Mouse (Mus musculus) lung, postnatal 25 days (tissue): ENCODE data around the gene Coa7.

Experiments used
- DNase-seq: peaks from one replicate; pipeline ENCODE4 v3.0.0; 2022; ENCODE audit warnings: low spot score

Gene Coa7

DNA sequence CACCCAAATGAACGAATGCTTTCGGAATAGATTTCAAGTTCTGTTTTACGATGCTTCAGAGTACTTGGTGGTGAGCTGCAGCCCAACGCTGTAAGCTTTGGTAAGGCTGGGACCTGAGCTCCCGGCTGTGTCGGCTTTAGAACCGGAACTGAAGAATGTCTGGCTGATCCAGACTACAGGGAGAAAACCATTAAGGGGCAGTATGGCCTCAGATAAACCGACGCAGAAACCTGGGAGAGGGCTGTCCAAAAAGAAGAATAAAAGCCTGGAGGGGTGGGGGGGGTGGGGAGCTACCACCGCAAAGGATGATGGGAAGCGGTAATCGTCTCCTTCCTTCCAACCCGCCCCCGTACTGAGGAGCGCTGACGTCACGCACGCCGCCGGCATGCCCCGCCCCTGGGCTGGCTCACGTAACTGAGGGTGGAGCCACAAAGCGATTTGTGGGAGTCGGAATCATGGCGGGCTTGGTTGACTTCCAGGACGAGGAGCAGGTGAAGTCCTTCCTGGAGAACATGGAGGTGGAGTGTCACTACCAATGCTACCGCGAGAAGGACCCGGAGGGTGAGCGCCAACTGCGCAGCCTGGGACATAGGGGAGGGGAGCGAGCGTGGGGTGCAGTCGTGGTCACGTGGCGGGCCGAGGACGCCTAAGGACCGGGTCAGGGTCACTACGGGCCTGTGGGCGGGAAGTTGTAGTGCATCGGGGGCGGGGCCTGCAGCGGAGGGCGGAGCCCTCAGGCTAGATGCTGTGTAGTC lies at the start of gene Coa7:
TSS of gene Coa7 (plus strand) at position 411 of the 755 bp plus-strand sequence.
- DNase-seq = peak; percentile 96

DNA sequence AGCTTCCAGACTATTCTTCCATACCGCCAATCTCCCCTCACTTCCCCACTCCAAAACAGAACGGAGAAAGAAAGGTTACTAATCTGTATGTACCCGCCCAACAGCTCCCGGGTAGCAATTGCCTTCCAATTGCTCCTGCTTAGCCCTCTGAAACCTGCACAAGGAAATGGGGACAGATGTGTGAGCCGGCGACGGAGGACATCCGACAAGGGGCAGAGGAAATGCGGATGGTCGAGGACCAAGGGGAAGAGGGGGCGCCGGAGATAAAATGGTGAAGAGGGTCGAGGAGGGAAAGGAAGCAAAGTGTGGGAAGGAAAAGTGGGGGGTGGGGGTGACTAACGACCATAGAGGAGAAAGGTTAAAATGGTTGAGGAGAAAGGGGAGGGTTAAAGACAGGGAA lies 27.7 kb upstream of the Coa7 start:
- DNase-seq = no peak

DNA sequence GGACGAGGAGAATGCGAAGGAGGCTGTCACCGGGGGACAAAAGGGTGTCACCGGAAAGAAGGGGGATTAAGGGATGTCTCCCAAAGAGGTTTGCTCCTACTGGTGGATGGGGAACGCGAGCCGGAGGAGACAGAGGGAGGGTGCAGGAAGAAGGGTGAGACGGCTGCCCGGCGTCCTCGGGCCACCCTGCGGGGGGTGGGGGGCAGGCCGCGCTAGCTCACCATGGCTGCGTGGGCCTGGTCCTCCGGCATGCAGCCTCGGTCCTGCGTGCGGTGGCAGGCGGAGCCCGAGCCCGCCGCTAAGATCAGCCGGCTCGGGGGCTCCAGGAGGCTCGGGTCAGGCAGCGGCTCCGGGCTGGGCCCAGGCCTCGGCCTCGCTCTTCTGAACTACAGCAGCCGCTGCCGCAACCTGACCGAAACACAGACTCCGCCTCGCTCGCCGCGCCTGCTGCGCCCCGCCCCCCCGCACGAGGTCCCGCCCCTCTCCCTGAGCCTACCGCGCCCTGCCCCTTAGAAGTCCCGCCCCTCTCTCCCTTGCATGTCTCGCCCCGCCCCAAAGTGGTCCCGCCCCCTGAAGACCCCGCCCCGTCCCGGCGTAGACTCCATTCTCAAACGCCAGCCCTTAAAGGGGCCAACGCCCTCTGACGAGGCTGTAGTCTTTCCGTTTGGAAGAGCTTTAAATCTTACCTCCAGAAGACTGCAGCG lies 27.1 kb upstream of the Coa7 start, which contains the start of gene Zyg11b:
TSS of gene Zyg11b (minus strand) at position 427 of the 704 bp plus-strand sequence.
- DNase-seq = peak; percentile 88

- no peak for DNase-seq
Observed at GRCm38 (mm10) chr4:108302296-108302890, 25.5 kb upstream of the Coa7 start.

DNA sequence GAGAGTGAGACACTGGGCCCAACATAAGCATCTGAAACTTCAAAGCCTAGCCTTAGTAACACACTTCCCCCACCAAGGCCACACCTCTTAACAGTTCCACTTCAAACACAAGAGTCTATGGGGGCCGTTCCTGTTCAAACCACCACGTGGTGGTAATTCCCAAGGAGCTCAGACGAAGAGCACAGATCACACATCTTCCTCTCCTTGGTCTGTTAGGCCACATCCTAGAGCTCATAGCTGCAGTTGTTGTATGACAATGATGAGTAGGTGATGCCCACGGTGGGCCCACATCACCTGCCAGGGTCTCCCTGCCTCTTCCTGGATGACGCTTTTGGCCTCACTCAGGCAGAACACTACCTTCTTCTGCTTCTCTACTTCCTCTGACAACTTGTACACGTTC lies 17.2 kb upstream of the Coa7 start:
- no peak for DNase-seq

- DNase-seq = no peak
Observed at GRCm38 (mm10) chr4:108314041-108314440, 13.9 kb upstream of the Coa7 start.

- no peak for DNase-seq
Observed at GRCm38 (mm10) chr4:108317656-108318605, 10.0 kb upstream of the Coa7 start.

DNA sequence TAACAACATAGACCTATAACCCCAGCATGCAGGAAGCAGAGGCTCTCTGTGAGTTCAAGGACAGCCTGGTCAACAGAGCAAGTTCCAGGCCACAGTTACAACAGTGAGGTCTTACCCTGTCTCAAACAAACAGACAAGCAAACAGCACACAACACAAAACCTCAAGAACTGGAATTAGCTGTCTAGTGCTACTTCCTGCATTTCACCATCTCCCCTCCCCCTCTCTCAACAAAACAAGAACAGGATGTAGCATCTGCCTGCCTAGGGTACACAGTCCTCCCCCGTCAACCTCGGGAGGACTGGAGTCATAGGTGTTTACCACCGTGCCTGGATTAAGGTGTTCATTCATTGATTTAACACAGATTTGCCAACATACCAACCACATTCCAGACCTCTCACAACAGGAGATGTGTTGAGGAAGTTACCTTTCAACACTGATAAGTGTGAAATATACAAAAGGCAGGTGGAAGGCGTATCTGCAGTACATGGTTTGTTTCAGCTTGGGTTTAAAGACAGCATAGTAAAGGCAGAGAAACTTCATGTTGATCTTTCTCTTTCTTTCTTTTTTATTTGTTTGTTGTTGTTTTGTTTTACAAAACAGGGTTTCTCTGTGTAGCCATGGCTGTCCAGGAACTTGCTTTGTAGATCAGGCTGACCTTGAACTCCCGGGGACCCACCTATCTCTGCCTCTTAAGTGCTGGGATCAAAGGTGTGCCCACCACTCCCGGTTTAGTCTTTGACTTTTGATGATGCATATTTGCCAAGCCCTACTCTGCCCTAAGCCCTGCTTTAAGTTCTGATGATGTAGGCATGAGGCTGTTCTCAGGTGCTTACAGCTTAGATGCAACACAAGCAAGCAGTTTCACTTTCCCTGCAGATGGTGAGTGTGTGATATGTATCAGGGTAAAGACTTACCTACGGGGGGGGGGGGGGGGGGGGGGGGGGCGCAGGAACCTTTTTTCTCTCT lies 9.0 kb upstream of the Coa7 start:
- peak; percentile 70 for DNase-seq

DNA sequence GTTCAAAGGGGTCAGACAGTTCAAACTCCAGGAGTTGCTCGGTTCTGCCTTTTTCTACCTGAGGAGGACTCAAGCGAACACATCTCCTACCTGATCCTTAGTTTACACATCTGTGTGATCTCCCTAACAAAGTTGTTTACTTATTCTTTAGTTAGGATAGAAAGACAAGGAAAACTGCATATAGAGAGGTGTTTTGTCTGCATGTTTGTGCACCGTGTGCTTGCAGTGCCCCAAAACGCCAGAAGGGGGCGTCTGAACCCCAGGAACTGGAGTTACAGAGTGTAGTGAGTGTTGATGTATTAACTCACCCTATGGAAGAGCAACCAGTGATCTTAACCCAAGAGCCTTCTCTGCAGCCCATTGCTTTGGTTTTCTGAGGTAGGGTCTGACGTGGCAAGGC lies 8.2 kb upstream of the Coa7 start:
- no peak for DNase-seq

- no peak for DNase-seq
Observed at GRCm38 (mm10) chr4:108320627-108321380, 7.1 kb upstream of the Coa7 start.

DNA sequence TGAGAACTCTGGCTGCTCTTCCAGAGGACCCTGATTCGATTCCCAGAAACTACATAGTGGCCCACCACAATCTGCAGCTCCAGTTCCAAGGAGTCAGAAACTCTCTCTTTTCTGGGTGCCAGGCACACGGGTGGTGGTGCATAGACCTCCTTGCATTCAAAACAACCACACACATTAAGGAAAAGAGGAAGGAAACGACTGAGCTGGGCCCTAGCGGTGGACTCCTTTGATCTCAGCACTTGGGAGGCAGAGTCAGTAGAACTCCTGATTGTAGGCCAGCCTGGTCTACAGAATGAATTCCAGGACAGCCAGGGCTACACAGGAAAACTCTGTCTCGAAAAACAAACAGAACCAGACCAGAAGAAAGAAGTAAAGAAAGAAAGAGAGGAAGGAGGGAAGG lies 4.4 kb upstream of the Coa7 start:
- DNase-seq = no peak

GRCm38 (mm10) chr4:108327071-108327579 lies 815 bp upstream of the Coa7 start:
- peak; percentile 72 for DNase-seq

- no peak for DNase-seq
Observed at GRCm38 (mm10) chr4:108329840-108330239, 1.9 kb downstream of the Coa7 start.

DNA sequence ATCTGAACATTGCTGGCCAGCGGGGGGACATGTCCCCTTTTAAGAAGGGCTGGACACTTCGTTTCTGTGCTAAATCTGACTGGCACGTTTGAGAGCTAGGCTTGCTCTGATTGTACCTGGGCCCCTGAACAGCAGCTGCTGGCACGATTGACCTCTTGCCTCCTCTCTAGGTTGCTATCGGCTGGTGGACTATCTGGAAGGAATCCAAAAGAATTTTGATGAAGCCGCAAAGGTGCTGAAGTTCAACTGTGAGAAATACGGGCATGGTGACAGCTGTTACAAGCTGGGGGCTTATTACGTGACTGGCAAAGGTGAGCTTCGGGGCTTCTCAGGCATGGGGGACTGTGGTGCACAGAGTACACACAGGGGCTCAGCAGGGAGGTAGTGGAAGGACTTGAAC lies 4.1 kb downstream of the Coa7 start:
- DNase-seq = no peak

GRCm38 (mm10) chr4:108335413-108335812 lies 7.5 kb downstream of the Coa7 start:
- no peak for DNase-seq

DNA sequence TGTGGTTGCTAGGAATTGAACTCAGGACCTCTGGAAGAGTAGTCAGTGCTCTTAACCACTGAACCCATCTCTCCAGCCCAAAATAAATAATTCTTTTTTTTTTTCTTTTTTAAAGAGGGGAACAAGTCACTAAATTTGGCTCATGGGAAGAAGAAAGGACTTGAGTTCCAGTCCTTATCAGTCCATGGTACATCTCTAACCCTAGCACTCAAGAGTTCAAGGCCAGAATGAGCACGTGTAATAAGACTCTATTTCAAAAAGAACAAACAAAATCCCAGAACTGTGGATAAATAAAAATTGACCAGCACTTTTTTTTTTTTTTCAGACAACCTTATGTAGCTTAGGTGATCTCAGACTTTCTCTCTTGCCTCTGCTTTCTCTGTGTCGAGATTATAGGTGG lies 8.8 kb downstream of the Coa7 start:
- no peak for DNase-seq

DNA sequence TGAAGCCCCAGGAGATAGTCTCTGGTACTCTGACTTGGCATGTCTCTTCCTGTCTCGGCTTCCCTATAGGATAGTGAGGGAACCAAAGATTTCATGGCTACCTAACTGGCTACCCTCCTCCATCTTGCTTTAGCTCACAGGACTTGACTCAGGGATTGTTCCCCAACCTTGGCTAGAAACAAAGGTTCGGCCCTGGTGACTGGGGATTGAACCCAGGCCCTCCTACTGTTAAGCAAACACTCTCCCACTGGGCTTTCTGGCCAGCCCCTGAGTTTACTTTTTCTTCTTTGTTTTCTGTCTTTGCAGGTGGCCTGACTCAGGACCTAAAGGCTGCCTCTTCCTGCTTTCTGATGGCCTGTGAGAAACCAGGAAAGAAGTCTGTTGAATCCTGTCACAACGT lies 9.9 kb downstream of the Coa7 start:
- DNase-seq = no peak

DNA sequence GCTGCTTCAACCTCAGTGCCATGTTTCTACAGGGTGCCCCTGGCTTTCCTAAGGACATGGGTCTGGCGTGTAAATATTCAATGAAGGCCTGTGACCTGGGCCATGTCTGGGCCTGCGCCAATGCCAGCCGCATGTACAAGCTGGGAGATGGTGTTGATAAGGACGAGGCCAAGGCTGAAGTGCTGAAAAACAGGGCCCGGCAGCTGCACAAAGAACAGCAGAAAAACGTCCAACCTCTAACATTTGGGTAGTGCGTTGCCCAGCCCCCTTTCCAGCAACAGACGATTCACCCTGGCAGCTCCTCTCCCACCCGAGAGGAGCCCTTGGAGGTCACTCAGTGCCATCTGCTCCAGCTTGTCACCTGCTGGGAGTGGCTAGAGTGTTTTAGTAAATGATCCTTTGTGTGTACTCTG lies 10.4 kb downstream of the Coa7 start:
- DNase-seq = no peak

DNA sequence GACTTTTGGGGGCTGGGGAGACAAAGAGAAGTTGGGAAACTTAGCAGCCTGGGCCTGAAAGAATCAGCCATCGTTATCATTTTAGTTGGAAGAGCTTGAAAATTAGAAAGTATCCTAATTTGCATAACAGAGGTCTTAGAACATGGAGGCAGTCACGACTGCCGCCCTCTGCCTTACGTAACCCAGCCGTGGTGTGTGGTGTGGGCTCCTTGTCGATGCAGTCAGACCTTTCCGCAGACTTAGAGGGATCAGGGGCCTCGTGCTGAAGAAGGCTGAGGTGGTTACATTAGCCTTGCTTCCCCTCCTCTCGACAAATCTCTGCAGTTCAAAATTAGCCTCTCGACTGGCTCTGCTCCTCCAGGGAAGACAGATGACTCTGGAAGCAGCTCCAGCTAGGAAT lies 10.9 kb downstream of the Coa7 start:
- no peak for DNase-seq

- peak; percentile 50 for DNase-seq
Observed at GRCm38 (mm10) chr4:108339277-108339690, 11.3 kb downstream of the Coa7 start.
